Mouse (Mus musculus): ENCODE measurements at regions not wholly inside any gene's neighbourhood (a gene's known extent, or its start where the extent isn't known, plus 50 kb on each side); places are given as distances from the start of the nearest gene placed in this dataset.

DNA sequence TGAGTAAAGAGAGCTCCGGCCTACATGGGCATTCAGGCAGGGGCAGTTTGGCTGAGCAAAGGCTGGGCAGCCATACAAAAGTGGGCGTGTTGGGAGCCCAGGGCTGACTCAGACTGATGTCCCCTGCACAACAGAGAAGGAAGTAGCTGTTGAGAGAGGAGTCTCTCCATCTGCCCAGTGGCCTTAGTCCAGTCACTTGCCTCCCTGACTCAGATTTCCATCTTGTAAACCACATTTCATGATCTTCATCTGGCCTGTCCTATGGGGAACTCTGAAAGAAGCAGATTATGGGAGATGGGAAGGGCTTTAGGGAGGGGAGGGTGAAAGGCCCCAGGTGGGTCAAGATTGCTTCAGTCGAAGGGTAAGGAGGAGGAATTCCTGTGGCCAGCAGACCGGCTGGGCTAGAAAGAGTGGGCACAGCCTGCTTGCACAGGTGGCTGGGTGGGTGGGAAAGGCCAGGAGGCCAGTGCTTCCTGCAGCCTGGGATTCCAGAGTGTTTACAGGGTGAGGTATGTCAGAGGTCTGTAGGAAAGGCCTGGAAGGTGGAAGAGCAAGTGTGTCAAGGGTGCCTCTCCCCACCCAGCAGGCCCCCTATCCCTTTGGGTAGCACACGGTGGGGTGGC, 63.7 kb upstream of the Cpeb4 start:
- 0 out of 2 replicates have a peak overlapping the region, but pooled peaks have one; percentile 4 for H3K9ac ChIP-seq (ENCODE audit: insufficient read depth, low read depth)
- no peaks in the 10 kb centered on the region for H3K27me3 ChIP-seq (replicated peaks)
- H3K4me1 ChIP-seq (ENCODE audit: control insufficient read depth in 1 of 2, insufficient read depth in 2 of 2) = peaks cover 30 to 64% of the 10 kb centered on the region in 2 experiments
- 0 out of 2 replicates have a peak, but pooled peaks have one; percentile 4 for TF ChIP-seq BHLHE40 (IDR thresholded peaks at IDR 0.05; ENCODE audit: low read depth, low read length)
- no peak for TF ChIP-seq EP300 (IDR thresholded peaks at IDR 0.05; ENCODE audit: low read length)
- TF ChIP-seq CHD2 (IDR thresholded peaks at IDR 0.05; ENCODE audit: low read length) = 0 out of 2 replicates have a peak, but pooled peaks have one; percentile 5
- peak; percentile 55 for TF ChIP-seq ZMIZ1 (IDR thresholded peaks at IDR 0.05; ENCODE audit: low read depth, low read length)
- TF ChIP-seq MEF2A (IDR thresholded peaks at IDR 0.05; ENCODE audit: borderline replicate concordance, low read depth, low read length) = peak; percentile 3; the same call in 1 of the 2 replicates
- 0 out of 2 replicates have a peak, but pooled peaks have one; percentile 14 for TF ChIP-seq UBTF (IDR thresholded peaks at IDR 0.05; ENCODE audit: low read depth, low read length)
- TF ChIP-seq IRF4 (IDR thresholded peaks at IDR 0.05; ENCODE audit: low read depth, low read length) = no peak
- TF ChIP-seq TBP (conservative IDR thresholded peaks at IDR 0.05; ENCODE audit: low read depth, low read length) = 0 out of 2 replicates have a peak, but pooled peaks have one; percentile 40
- no peak for TF ChIP-seq NRF1 (IDR thresholded peaks at IDR 0.05; ENCODE audit: low read depth, low read length)
- TF ChIP-seq USF2 (conservative IDR thresholded peaks at IDR 0.05; ENCODE audit: low read depth, low read length) = no peak
- TF ChIP-seq ZC3H11A (IDR thresholded peaks at IDR 0.05; ENCODE audit: low read depth, low read length) = no peak
- 0 out of 2 replicates have a peak, but pooled peaks have one; percentile 65 for TF ChIP-seq MAZ (IDR thresholded peaks at IDR 0.05; ENCODE audit: low read depth, low read length)
- no peak for TF ChIP-seq E2F4 (IDR thresholded peaks at IDR 0.05; ENCODE audit: insufficient replicate concordance, low read depth, low read length)
- no peak for TF ChIP-seq RCOR1 (conservative IDR thresholded peaks at IDR 0.05; ENCODE audit: low read depth, low read length)
- TF ChIP-seq ZNF384 (IDR thresholded peaks at IDR 0.05; ENCODE audit: low read depth, low read length) = no peak
- no peak for TF ChIP-seq PAX5 (IDR thresholded peaks at IDR 0.05; ENCODE audit: low read length)
- 0 out of 2 replicates have a peak, but pooled peaks have one; percentile 30 for TF ChIP-seq POLR2A (IDR thresholded peaks at IDR 0.05; ENCODE audit: low read depth, low read length)
- TF ChIP-seq CTCF (conservative IDR thresholded peaks at IDR 0.05 in 1 of 2, IDR thresholded peaks at IDR 0.05 in 1 of 2; ENCODE audit: low read depth in 2 of 2, low read length in 2 of 2) = no peak
- no peak for TF ChIP-seq MAFK (IDR thresholded peaks at IDR 0.05; ENCODE audit: insufficient replicate concordance, low read length)
- TF ChIP-seq RAD21 (IDR thresholded peaks at IDR 0.05; ENCODE audit: low read depth, low read length) = no peak
- TF ChIP-seq POLR2AphosphoS2 (IDR thresholded peaks at IDR 0.05; ENCODE audit: low read depth, low read length) = no peak
- no peak for TF ChIP-seq KAT2A (IDR thresholded peaks at IDR 0.05; ENCODE audit: insufficient replicate concordance, low read length)
- TF ChIP-seq GABPA (IDR thresholded peaks at IDR 0.05; ENCODE audit: insufficient replicate concordance, low read depth, low read length) = no peak
- 0 out of 2 replicates have a peak, but pooled peaks have one; percentile 14 for TF ChIP-seq CHD1 (IDR thresholded peaks at IDR 0.05; ENCODE audit: low read depth, low read length)
- TF ChIP-seq ETS1 (conservative IDR thresholded peaks at IDR 0.05; ENCODE audit: low read depth, low read length) = no peak; the same call in none of the 2 replicates
- TF ChIP-seq ELF1 (IDR thresholded peaks at IDR 0.05; ENCODE audit: low read depth, low read length) = peak; percentile 72
- no peak; the same call in 1 of the 2 replicates for TF ChIP-seq NELFE (IDR thresholded peaks at IDR 0.05; ENCODE audit: low read depth, low read length)
- TF ChIP-seq JUN (IDR thresholded peaks at IDR 0.05; ENCODE audit: insufficient read depth, low read depth, low read length) = no peak
- in situ Hi-C loops (cut with MboI; ENCODE audit: low pct_ligation_motif_present, low pct_unique_long_range_greater_than_20kb, low sequenced_read_pairs) (no loop called here), dilution Hi-C loops (cut with MboI; ENCODE audit: extremely low pct_ligation_motif_present, extremely low pct_unique_long_range_greater_than_20kb, low sequenced_read_pairs) (no loop called here)
- H3K79me2 ChIP-seq (replicated peaks; ENCODE audit: control insufficient read depth, extremely low read depth, insufficient read depth, poor library complexity, severe bottlenecking) = no peaks in the 10 kb centered on the region
- DNase-seq (ENCODE audit: extremely low read depth) = peak; percentile 65
- peak overlapping the region; percentile 47 for H3K4me2 ChIP-seq (ENCODE audit: insufficient read depth, low read depth, poor library complexity, severe bottlenecking)
- peaks cover 2% of the 10 kb centered on the region for H3K9me3 ChIP-seq (replicated peaks; ENCODE audit: low read length)
- peak overlapping the region in 2 of 3 experiments; percentile 4 to 19 for H3K4me3 ChIP-seq (replicated peaks in 1 of 3; ENCODE audit: low read depth in 2 of 3, low read length in 2 of 3, poor library complexity in 1 of 3)
- peak overlapping the region; percentile 21 for H3K27ac ChIP-seq (ENCODE audit: insufficient read depth, low read depth)
- peaks cover 0 to 2% of the 10 kb centered on the region in 2 experiments for H3K36me3 ChIP-seq (replicated peaks in 1 of 2; ENCODE audit: control insufficient read depth in 1 of 2, insufficient read depth in 1 of 2, low read length in 1 of 2)

Data from CH12.LX (cell line).